Mouse (Mus musculus) forebrain, embryonic 16.5 days (tissue): Measurements from ENCODE around the gene Tube1. TPM values are rescaled to one million over a fixed set of nuclear protein-coding genes. Genes with fewer than 3 reads are reported as not detected.

Experiments
- ATAC-seq: fragments of 200-750 bp; cut with Nextera tagmentation; 2 replicates; pipeline ENCODE4 v1.8.0; 2017; ENCODE audit warnings: mild to moderate bottlenecking, moderate library complexity
- H3K27ac ChIP-seq: fragments of 300-500 bp; sonication (generic); 2 replicates; pipeline ENCODE4 v1.5.1; 2014; ENCODE audit warnings: low read length, control low read depth
- H3K27me3 ChIP-seq: fragments of 300-500 bp; sonication (generic); replicated peaks from 2 replicates; pipeline ENCODE4 v1.6.1; 2014; ENCODE audit warnings: low read length; ENCODE audit not compliant: control insufficient read depth, insufficient read depth
- H3K36me3 ChIP-seq: fragments of 300-500 bp; sonication (generic); 2 replicates; pipeline ENCODE4 v1.6.1; 2014; ENCODE audit not compliant: control insufficient read depth, insufficient read depth
- H3K4me1 ChIP-seq: fragments of 300-500 bp; sonication (generic); replicated peaks from 2 replicates; pipeline ENCODE4 v1.6.1; 2014; ENCODE audit warnings: low read length; ENCODE audit not compliant: control insufficient read depth, insufficient read depth
- H3K4me2 ChIP-seq: fragments of 300-500 bp; sonication (generic); 2 replicates; pipeline ENCODE4 v1.6.1; 2014; ENCODE audit warnings: mild to moderate bottlenecking, low read length, control low read depth
- H3K4me3 ChIP-seq: fragments of 300-500 bp; sonication (generic); replicated peaks from 2 replicates; pipeline ENCODE4 v1.5.1; 2014; ENCODE audit warnings: mild to moderate bottlenecking, low read length, control low read depth
- H3K9ac ChIP-seq: fragments of 300-500 bp; sonication (generic); replicated peaks from 2 replicates; pipeline ENCODE4 v1.6.1; 2014; ENCODE audit warnings: low read depth, low read length, control low read depth
- H3K9me3 ChIP-seq: fragments of 300-500 bp; sonication (generic); 2 replicates; pipeline ENCODE4 v1.6.1; 2016; ENCODE audit warnings: low read length; ENCODE audit not compliant: control insufficient read depth
- WGBS: fragments of 180-500 bp; shearing (Covaris S2); extraction: QIAGEN DNeasy Blood & Tissue Kit; methylation state at CpG from one replicate; pipeline ENCODE4 v1.1.7; 2014; 5-methylcytosine and 5-hydroxymethylcytosine counted together
- polyA plus RNA-seq: library from polyadenylated mRNA; unstranded; fragments of >200 nt; fragmentation: Nextera tagmentation; extraction: Ambion mirVana; gene quantifications from 2 replicates; pipeline ENCODE4 v1.2.1, GENCODE M21; 2015

Tube1 gene
- 11.7 and 12.6 TPM in 2 replicates for polyA plus RNA-seq

- peak within 1 kb of the TSS; percentile 78 for H3K4me2 ChIP-seq
- 5% methylated on average over 47 of the region's 47 CpGs for WGBS
- H3K9ac ChIP-seq, result peak within 1 kb of the TSS; percentile 69
- H3K4me1 ChIP-seq, result peaks cover 12% of the 10 kb centered on the region
- H3K9me3 ChIP-seq, result no peaks in the 10 kb centered on the region
- peak within 1 kb of the TSS; percentile 61 for H3K4me3 ChIP-seq
- H3K27ac ChIP-seq, result peak within 1 kb of the TSS; percentile 46
- no peaks in the 10 kb centered on the region for H3K36me3 ChIP-seq
- peak; percentile 93 for ATAC-seq
- H3K27me3 ChIP-seq, result no peaks in the 10 kb centered on the region
Measured at GRCm38 (mm10) chr10:39133462-39134310, at the start of gene Tube1, which contains the start of gene Fam229b. TSS of gene Tube1 (plus strand) at chr10:39133976. TSS of gene Fam229b (minus strand) at chr10:39133914.

GRCm38 (mm10) chr10:39096981-39097380 lies 36.8 kb upstream of the Tube1 start:
- H3K27ac ChIP-seq, result no peak overlapping the region
- H3K9ac ChIP-seq, result no peak overlapping the region
- no peak for ATAC-seq
- H3K9me3 ChIP-seq, result no peaks in the 10 kb centered on the region
- no peaks in the 10 kb centered on the region for H3K36me3 ChIP-seq
- no peak overlapping the region for H3K4me3 ChIP-seq
- 78% methylated on average over 9 of the region's 9 CpGs for WGBS
- H3K27me3 ChIP-seq, result no peaks in the 10 kb centered on the region
- H3K4me1 ChIP-seq, result no peaks in the 10 kb centered on the region
- H3K4me2 ChIP-seq, result no peak overlapping the region

GRCm38 (mm10) chr10:39098746-39099145 lies 35.0 kb upstream of the Tube1 start:
- no peak overlapping the region for H3K9ac ChIP-seq
- no peak overlapping the region for H3K27ac ChIP-seq
- H3K4me3 ChIP-seq, result no peak overlapping the region
- H3K36me3 ChIP-seq, result no peaks in the 10 kb centered on the region
- no peaks in the 10 kb centered on the region for H3K27me3 ChIP-seq
- ATAC-seq, result no peak
- WGBS, result 94% methylated on average over 10 of the region's 10 CpGs
- H3K4me1 ChIP-seq, result no peaks in the 10 kb centered on the region
- H3K9me3 ChIP-seq, result no peaks in the 10 kb centered on the region
- H3K4me2 ChIP-seq, result no peak overlapping the region

GRCm38 (mm10) chr10:39104803-39105449 lies 28.9 kb upstream of the Tube1 start:
- Histone ChIP-seq H3K4me3 (no peak overlapping the region), H3K4me2 (no peak overlapping the region), H3K36me3 (no peaks in the 10 kb centered on the region), H3K27me3 (no peaks in the 10 kb centered on the region), H3K27ac (no peak overlapping the region), H3K9ac (no peak overlapping the region), H3K4me1 (no peaks in the 10 kb centered on the region), H3K9me3 (no peaks in the 10 kb centered on the region)
- ATAC-seq, result no peak
- WGBS, result 93% methylated on average over 8 of the region's 8 CpGs

GRCm38 (mm10) chr10:39106413-39106812 lies 27.4 kb upstream of the Tube1 start:
- ATAC-seq, result no peak
- Histone ChIP-seq H3K4me2 (no peak overlapping the region), H3K9me3 (no peaks in the 10 kb centered on the region), H3K4me3 (no peak overlapping the region), H3K27me3 (no peaks in the 10 kb centered on the region), H3K9ac (no peak overlapping the region), H3K27ac (no peak overlapping the region), H3K36me3 (no peaks in the 10 kb centered on the region), H3K4me1 (no peaks in the 10 kb centered on the region)
- 39% methylated on average over 3 of the region's 3 CpGs for WGBS

- H3K4me2 ChIP-seq, result no peak overlapping the region
- no peaks in the 10 kb centered on the region for H3K9me3 ChIP-seq
- H3K9ac ChIP-seq, result no peak overlapping the region
- ATAC-seq, result no peak
- no peaks in the 10 kb centered on the region for H3K4me1 ChIP-seq
- no peak overlapping the region for H3K27ac ChIP-seq
- no peaks in the 10 kb centered on the region for H3K36me3 ChIP-seq
- 19% methylated on average over 4 of the region's 4 CpGs for WGBS
- no peaks in the 10 kb centered on the region for H3K27me3 ChIP-seq
- H3K4me3 ChIP-seq, result no peak overlapping the region
Measured at GRCm38 (mm10) chr10:39106935-39107334, 26.8 kb upstream of the Tube1 start.

GRCm38 (mm10) chr10:39108837-39109488 lies 24.8 kb upstream of the Tube1 start:
- 69% methylated on average over 10 of the region's 10 CpGs for WGBS
- no peaks in the 10 kb centered on the region for H3K27me3 ChIP-seq
- H3K4me3 ChIP-seq, result no peak overlapping the region
- H3K4me2 ChIP-seq, result no peak overlapping the region
- no peak overlapping the region for H3K9ac ChIP-seq
- H3K4me1 ChIP-seq, result no peaks in the 10 kb centered on the region
- no peak for ATAC-seq
- H3K9me3 ChIP-seq, result no peaks in the 10 kb centered on the region
- no peak overlapping the region for H3K27ac ChIP-seq
- H3K36me3 ChIP-seq, result no peaks in the 10 kb centered on the region

- Histone ChIP-seq H3K9me3 (no peaks in the 10 kb centered on the region), H3K36me3 (no peaks in the 10 kb centered on the region), H3K4me1 (no peaks in the 10 kb centered on the region), H3K4me2 (no peak overlapping the region), H3K27me3 (no peaks in the 10 kb centered on the region), H3K27ac (no peak overlapping the region), H3K9ac (no peak overlapping the region), H3K4me3 (no peak overlapping the region)
- no peak for ATAC-seq
- WGBS, result 63% methylated on average over 4 of the region's 4 CpGs
Measured at GRCm38 (mm10) chr10:39109489-39109874, 24.3 kb upstream of the Tube1 start.

- Histone ChIP-seq H3K4me2 (no peak overlapping the region), H3K4me3 (no peak overlapping the region), H3K27ac (no peak overlapping the region), H3K9ac (no peak overlapping the region), H3K36me3 (no peaks in the 10 kb centered on the region), H3K9me3 (no peaks in the 10 kb centered on the region), H3K4me1 (no peaks in the 10 kb centered on the region), H3K27me3 (no peaks in the 10 kb centered on the region)
- peak; percentile 70 for ATAC-seq
- 37% methylated on average over 4 of the region's 4 CpGs for WGBS
Measured at GRCm38 (mm10) chr10:39121412-39121811, 12.4 kb upstream of the Tube1 start.
